Mouse (Mus musculus) liver, postnatal 0 days (tissue): ENCODE results near the gene Sac3d1. TPM values are rescaled to one million over a fixed set of nuclear protein-coding genes. Genes with fewer than 3 reads are reported as not detected.
"Not testable (repeated sequence)": the region's sequence is repeated elsewhere in the genome, so short reads cannot be mapped to it uniquely, and the experiment has no call there.

ENCODE experiments used
- ATAC-seq: fragments of 200-750 bp; cut with Nextera tagmentation; 2 replicates; pipeline ENCODE4 v1.8.0; 2017; ENCODE audit warnings: mild to moderate bottlenecking, moderate library complexity
- DNase-seq: peaks from one replicate; pipeline ENCODE4 v3.0.0-alpha.2; 2016
- H3K27ac ChIP-seq: fragments of 300-500 bp; sonication (generic); 2 replicates; pipeline ENCODE4 v1.5.1; 2014; ENCODE audit warnings: antibody characterized with exemption, moderate library complexity, mild to moderate bottlenecking, low read depth
- H3K27me3 ChIP-seq: fragments of 300-500 bp; sonication (generic); 2 replicates; pipeline ENCODE4 v1.6.1; 2014; ENCODE audit warnings: low read length, control low read depth, mixed read lengths; ENCODE audit not compliant: insufficient read depth
- H3K36me3 ChIP-seq: fragments of 300-500 bp; sonication (generic); replicated peaks from 2 replicates; pipeline ENCODE4 v1.6.1; 2014; ENCODE audit warnings: mild to moderate bottlenecking, control low read depth, low read length, moderate library complexity, mixed read lengths; ENCODE audit not compliant: insufficient read depth
- H3K4me1 ChIP-seq: fragments of 300-500 bp; sonication (generic); 2 replicates; pipeline ENCODE4 v1.6.1; 2014; ENCODE audit warnings: antibody characterized with exemption, mild to moderate bottlenecking, control low read depth; ENCODE audit not compliant: insufficient read depth
- H3K4me2 ChIP-seq: fragments of 300-500 bp; sonication (generic); 2 replicates; pipeline ENCODE4 v1.6.1; 2014; ENCODE audit warnings: low read depth, mild to moderate bottlenecking, low read length, moderate library complexity, mixed read lengths
- H3K4me3 ChIP-seq: fragments of 300-500 bp; sonication (generic); 2 replicates; pipeline ENCODE4 v1.5.1; 2014; ENCODE audit warnings: low read depth, low read length
- H3K9ac ChIP-seq: fragments of 300-500 bp; sonication (generic); replicated peaks from 2 replicates; pipeline ENCODE4 v1.6.1; 2014; ENCODE audit warnings: mild to moderate bottlenecking, moderate library complexity
- H3K9me3 ChIP-seq: fragments of 300-500 bp; sonication (generic); 2 replicates; pipeline ENCODE4 v1.6.1; 2016; ENCODE audit warnings: mild to moderate bottlenecking, control low read depth, low read length, mixed read lengths
- CTCF ChIP-seq: sonication (generic); IDR thresholded peaks from 2 replicates; pipeline ENCODE4 v1.5.1; 2016; ENCODE audit warnings: antibody characterized with exemption, low read depth
- EP300 ChIP-seq: IDR thresholded peaks from 2 replicates; pipeline ENCODE4 v1.6.1; 2016; ENCODE audit warnings: antibody characterized with exemption, low read depth, mild to moderate bottlenecking
- WGBS: fragments of 180-500 bp; shearing (Covaris S2); extraction: QIAGEN DNeasy Blood & Tissue Kit; methylation state at CpG from one replicate; pipeline ENCODE4 v1.1.7; 2014; ENCODE audit not compliant: insufficient replicate concordance; 5-methylcytosine and 5-hydroxymethylcytosine counted together
- polyA plus RNA-seq: library from polyadenylated mRNA; unstranded; fragments of >200 nt; fragmentation: Nextera tagmentation; extraction: Ambion mirVana; gene quantifications from 2 replicates; pipeline ENCODE4 v1.2.1, GENCODE M21; 2015

The Sac3d1 gene
- polyA plus RNA-seq, 1 experiment from 2014 or later = 15.6 TPM

GRCm38 (mm10) chr19:6132171-6132827 is 13.8 kb upstream of the Sac3d1 start:
- no peaks in the 10 kb centered on the region for H3K27me3 ChIP-seq
- DNase-seq (peak; percentile 43), ATAC-seq (peak; percentile 53)
- TF ChIP-seq CTCF (no peak), EP300 (peak; percentile 90)
- H3K27ac ChIP-seq = peak overlapping the region; percentile 72
- H3K36me3 ChIP-seq = 0 out of 2 replicates have a peak, but pooled peaks cover 9% of the 10 kb centered on the region
- 55% methylated on average over 7 of the region's 7 CpGs for WGBS
- H3K4me3 ChIP-seq = peak overlapping the region; percentile 20; the same call in 1 of the 2 replicates
- peak overlapping the region; percentile 60 for H3K4me2 ChIP-seq
- peaks cover 33% of the 10 kb centered on the region for H3K4me1 ChIP-seq
- H3K9me3 ChIP-seq = no peaks in the 10 kb centered on the region
- H3K9ac ChIP-seq = 0 out of 2 replicates have a peak overlapping the region, but pooled peaks have one; percentile 10

DNA sequence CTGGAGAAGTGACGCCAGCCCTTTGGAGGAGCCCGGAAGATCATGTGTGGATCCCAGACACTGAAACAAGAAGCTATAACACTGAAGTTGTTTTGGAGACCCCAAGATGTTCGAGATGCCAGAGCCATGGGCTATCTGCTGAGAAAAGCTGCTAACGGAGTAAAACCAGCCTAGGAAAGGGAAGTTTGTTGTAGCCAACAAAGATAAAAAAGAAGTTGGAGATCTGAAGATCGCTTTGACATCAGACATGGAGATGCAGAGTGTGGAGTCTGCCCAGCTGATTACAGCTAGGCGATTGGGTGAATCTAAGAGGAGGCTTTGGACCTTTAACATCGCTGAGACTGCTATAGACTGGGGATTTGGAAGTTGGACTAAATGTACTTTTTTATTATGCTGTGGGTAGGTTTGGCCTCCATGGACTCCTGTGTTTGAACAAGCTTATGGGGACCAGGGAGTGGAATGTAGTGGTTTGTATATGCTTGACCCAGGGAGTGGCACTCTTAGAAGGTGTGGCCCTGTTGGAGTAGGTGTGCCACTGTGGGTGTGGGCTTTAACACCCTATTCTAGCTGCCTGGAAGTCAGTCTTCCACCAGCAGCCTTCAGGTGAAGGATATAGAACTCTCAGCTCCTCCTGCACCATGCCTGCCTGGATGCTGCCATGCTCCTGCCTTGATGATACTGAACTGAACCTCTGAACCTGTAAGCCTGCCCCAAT is 12.1 kb upstream of the Sac3d1 start:
- not testable (repeated sequence) for H3K27ac ChIP-seq, H3K9ac ChIP-seq, H3K36me3 ChIP-seq, DNase-seq, H3K9me3 ChIP-seq, H3K4me3 ChIP-seq, H3K27me3 ChIP-seq, ATAC-seq
- WGBS = 69% methylated on average over 7 of the region's 7 CpGs
- Histone ChIP-seq H3K4me1 (peaks cover 33% of the 10 kb centered on the region), H3K4me2 (peak overlapping the region; percentile 60; the same call in 1 of the 2 replicates)

DNA sequence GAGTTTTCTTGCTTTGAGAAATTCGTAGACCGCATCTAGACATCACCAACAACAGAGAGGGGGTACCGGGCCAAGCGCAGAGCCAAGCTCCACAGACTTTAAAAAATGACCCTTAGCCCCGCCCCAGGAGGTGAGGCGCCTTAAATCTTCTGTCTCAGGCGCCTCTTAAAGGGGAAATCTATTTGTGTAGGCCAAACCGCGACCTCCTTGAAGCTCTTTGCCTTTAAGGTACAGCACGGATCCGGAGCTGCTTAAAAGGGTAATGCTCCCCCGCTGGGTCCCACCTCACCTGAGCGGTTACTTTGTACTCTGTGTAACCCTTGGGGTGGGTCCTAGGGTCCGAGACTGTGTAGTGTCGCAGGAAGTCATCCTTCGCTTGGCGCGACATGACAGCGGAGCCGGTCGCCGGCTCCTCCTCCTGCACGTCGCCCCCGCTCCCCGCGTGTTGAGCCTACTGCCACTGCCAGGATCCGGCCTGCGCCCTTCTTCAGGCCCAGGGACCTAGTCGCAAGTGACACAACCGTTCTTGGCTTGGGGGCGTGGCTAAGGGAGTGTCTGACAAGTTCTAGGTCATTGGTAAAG is 9.4 kb upstream of the Sac3d1 start, which contains the start of gene Snx15:
Gene Snx15, minus strand, starts transcription at position 545 of the 582 bp plus-strand sequence.
- ATAC-seq (peak; percentile 92), DNase-seq (peak; percentile 96)
- TF ChIP-seq EP300 (peak; percentile 79), CTCF (no peak)
- no peaks in the 10 kb centered on the region for H3K36me3 ChIP-seq
- peak within 1 kb of the TSS; percentile 66 for H3K9ac ChIP-seq
- peak within 1 kb of the TSS; percentile 90 for H3K27ac ChIP-seq
- H3K27me3 ChIP-seq = no peaks in the 10 kb centered on the region
- peak within 1 kb of the TSS; percentile 54 for H3K4me3 ChIP-seq
- WGBS = under 1% methylated on average over 32 of the region's 32 CpGs
- peaks cover 22% of the 10 kb centered on the region for H3K4me1 ChIP-seq
- H3K9me3 ChIP-seq = no peaks in the 10 kb centered on the region
- peak within 1 kb of the TSS; percentile 74 for H3K4me2 ChIP-seq

DNA sequence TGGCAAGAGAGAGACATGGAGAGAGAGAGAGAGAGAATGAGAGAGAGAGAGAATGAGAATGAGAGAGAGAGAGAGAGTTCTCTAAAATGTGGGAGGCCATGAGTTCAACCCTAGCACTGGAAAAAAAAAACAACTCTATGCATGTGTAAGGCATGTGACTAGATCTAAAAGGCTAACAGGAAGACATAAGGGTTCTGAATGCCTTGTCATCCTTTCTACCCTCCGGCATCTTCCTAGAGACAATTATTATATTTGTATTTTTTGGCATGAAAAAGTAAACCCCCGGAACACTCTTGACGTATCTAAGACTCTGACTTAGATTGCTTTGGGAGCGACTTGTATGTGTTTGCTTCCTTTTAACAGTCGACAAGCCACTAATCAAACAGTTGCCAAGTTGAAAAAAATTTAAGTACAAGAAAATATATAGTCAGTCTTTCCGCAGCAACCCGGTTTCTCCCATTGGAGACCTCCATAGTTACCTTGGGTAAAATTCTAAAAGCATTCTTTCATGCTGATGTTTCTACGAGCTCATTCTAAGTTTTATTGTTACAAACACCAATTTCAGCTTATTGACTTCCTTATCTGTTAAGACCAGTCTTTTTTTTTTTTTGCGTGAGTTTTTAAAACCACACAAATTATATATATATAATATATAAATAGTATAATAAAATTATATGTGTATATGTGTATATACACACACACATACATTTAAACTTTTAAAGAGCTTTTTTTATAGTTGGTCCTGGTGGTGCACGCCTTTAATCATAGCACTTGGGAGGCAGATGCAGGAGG is 8.5 kb upstream of the Sac3d1 start:
- 64% methylated on average over 10 of the region's 10 CpGs for WGBS
- peaks cover 18% of the 10 kb centered on the region for H3K4me1 ChIP-seq

DNA sequence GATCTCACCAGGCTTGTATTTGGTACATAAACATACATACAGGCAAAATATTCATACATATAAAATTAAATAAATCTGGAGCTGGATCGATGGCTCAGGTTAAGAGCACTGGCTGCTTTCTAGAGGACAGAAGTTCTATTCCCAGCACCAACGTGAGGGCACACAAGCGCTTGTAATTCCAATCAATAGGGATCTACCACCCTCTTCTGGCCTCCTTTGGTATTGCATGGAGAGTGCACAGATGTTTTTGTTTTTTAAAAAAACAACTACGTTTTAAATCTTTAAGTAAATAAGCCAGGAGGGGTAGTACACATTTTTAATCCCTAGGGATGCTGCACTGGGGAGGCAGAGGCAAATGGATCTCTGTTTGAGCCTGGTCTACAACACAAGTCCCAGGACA is 7.8 kb upstream of the Sac3d1 start:
- DNase-seq = peak; percentile 74
- ATAC-seq = no peak
- H3K27me3 ChIP-seq = no peaks in the 10 kb centered on the region
- peaks cover 14% of the 10 kb centered on the region for H3K4me1 ChIP-seq
- peak overlapping the region; percentile 54; the same call in 1 of the 2 replicates for H3K4me3 ChIP-seq
- TF ChIP-seq CTCF = peak; percentile 91
- TF ChIP-seq EP300 = no peak
- H3K4me2 ChIP-seq = peak overlapping the region; percentile 74
- H3K9ac ChIP-seq = no peak overlapping the region
- 17% methylated on average over 4 of the region's 4 CpGs for WGBS
- H3K27ac ChIP-seq = peak overlapping the region; percentile 52; the same call in 1 of the 2 replicates
- no peaks in the 10 kb centered on the region for H3K9me3 ChIP-seq
- H3K36me3 ChIP-seq = no peaks in the 10 kb centered on the region

More for the DNA sequence above, 8.5 kb upstream of the Sac3d1 start:
- Histone ChIP-seq H3K27me3 (no peaks in the 10 kb centered on the region), H3K4me3 (peak overlapping the region; percentile 54), H3K9me3 (no peaks in the 10 kb centered on the region), H3K4me2 (peak overlapping the region; percentile 74), H3K36me3 (no peaks in the 10 kb centered on the region), H3K27ac (peak overlapping the region; percentile 90), H3K9ac (peak overlapping the region; percentile 66)
- DNase-seq = no peak
- no peak for ATAC-seq
- TF ChIP-seq EP300 (no peak), CTCF (no peak)
